25 mouse cellular contexts compared by ENCODE assay signal in genomic region chr6:34452963-34453770, GRCm38 (mm10). TPM values are rescaled to one million over a fixed set of nuclear protein-coding genes. Genes with fewer than 3 reads are reported as not detected.
DNase-seq lines count a peak whose midpoint lies in the region; ATAC-seq and TF ChIP-seq lines count a peak whose summit lies in the region.
"Had no signal": no experiment of that assay in that cellular context is flagged by ENCODE, and none has a peak within 500 bp of the region (broad histone marks: within the 10 kb centered on the region; RNA-seq: fewer than 3 reads in every experiment).

No protein-coding gene starts in this region.

- intact Hi-C loops in heart, postnatal 10 days (cut with DNase I): no loop called here
- intact Hi-C loops in heart, postnatal 25 days (cut with DNase I): no loop called here

- peak; percentile 28 to 41 for DNase-seq in heart, postnatal 10 days
- no peak for DNase-seq in heart, postnatal 25 days (ENCODE audit: low spot score)
- DNase-seq in lung, embryonic 14.5 days: peak; percentile 16
- DNase-seq in lung, adult 2 months: no peak
- peak; percentile 23 to 53 for DNase-seq in lung, postnatal 4 days
- DNase-seq in testis, postnatal 10 days (ENCODE audit: low spot score): no peak
- DNase-seq: B cell, adult 2 months; cerebellum, adult 8-10 months; gastrocnemius, postnatal 36 days; kidney, adult 8-10 months; liver, embryonic 13.5 days; right cerebral cortex, postnatal 25 days; thymus, adult 2 months had no signal

- H3K9me3 ChIP-seq in lung, embryonic 14.5 days (ENCODE audit: low read depth, low read length): no peaks in the 10 kb centered on the region
- H3K9me3 ChIP-seq: heart, embryonic 12.5 days; limb, embryonic 12.5 days; liver, embryonic 13.5 days; midbrain, embryonic 13.5 days; neural tube, embryonic 15.5 days had no signal

- H3K4me3 ChIP-seq in lung, embryonic 14.5 days (ENCODE audit: low read depth, low read length): no peak overlapping the region
- H3K4me3 ChIP-seq in lung, adult 2 months (replicated peaks; ENCODE audit: extremely low read depth, low read depth, low read length): no peak overlapping the region
- H3K4me3 ChIP-seq in embryonic fibroblast, embryonic 13.5 days (ENCODE audit: insufficient read depth, low read length): no peak overlapping the region
- H3K4me3 ChIP-seq: heart, embryonic 12.5 days; limb, embryonic 12.5 days; liver, embryonic 13.5 days; midbrain, embryonic 13.5 days; neural tube, embryonic 15.5 days had no signal

- no peak overlapping the region for H3K27ac ChIP-seq in lung, embryonic 14.5 days (ENCODE audit: low read depth)
- peak overlapping the region; percentile 63 for H3K27ac ChIP-seq in embryonic fibroblast, embryonic 13.5 days (ENCODE audit: insufficient read depth, low read length)
- H3K27ac ChIP-seq: hindbrain, postnatal 0 days; limb, embryonic 12.5 days; liver, embryonic 13.5 days; midbrain, embryonic 13.5 days; neural tube, embryonic 15.5 days had no signal

- no peaks in the 10 kb centered on the region for H3K27me3 ChIP-seq in lung, embryonic 14.5 days (ENCODE audit: insufficient read depth, low read length)
- H3K27me3 ChIP-seq: heart, embryonic 12.5 days; limb, embryonic 12.5 days; midbrain, embryonic 13.5 days; neural tube, embryonic 15.5 days had no signal

- no peak for TF ChIP-seq CTCF in lung, embryonic 14.5 days (IDR thresholded peaks at IDR 0.05; ENCODE audit: low read depth)
- TF ChIP-seq CTCF in lung, adult 2 months (IDR thresholded peaks at IDR 0.05; ENCODE audit: insufficient read depth, low read length): no peak
- TF ChIP-seq CTCF in embryonic fibroblast, embryonic 13.5 days (IDR thresholded peaks at IDR 0.05; ENCODE audit: borderline replicate concordance, insufficient read depth, low read length): no peak

- H3K36me3 ChIP-seq in lung, embryonic 14.5 days (ENCODE audit: insufficient read depth): no peaks in the 10 kb centered on the region
- H3K36me3 ChIP-seq: heart, embryonic 12.5 days; limb, embryonic 12.5 days; liver, embryonic 13.5 days; midbrain, embryonic 13.5 days; neural tube, embryonic 15.5 days had no signal

- no peaks in the 10 kb centered on the region for H3K4me1 ChIP-seq in lung, embryonic 14.5 days (ENCODE audit: insufficient read depth)
- H3K4me1 ChIP-seq in lung, adult 2 months (ENCODE audit: control insufficient read depth, insufficient read depth, low read length): peaks cover 7% of the 10 kb centered on the region
- H3K4me1 ChIP-seq in embryonic fibroblast, embryonic 13.5 days (ENCODE audit: control insufficient read depth, insufficient read depth, low read length): peaks cover 10% of the 10 kb centered on the region; the same call in 1 of the 2 replicates
- H3K4me1 ChIP-seq: heart, embryonic 12.5 days; limb, embryonic 12.5 days; midbrain, embryonic 13.5 days; neural tube, embryonic 15.5 days had no signal

- WGBS in lung, embryonic 14.5 days: 42% methylated on average over 7 of the region's 7 CpGs
- WGBS in lung, adult 2 months: 25% methylated on average over 7 of the region's 7 CpGs

- H3K9ac ChIP-seq in lung, embryonic 14.5 days: no peak overlapping the region
- H3K9ac ChIP-seq: heart, embryonic 12.5 days; limb, embryonic 12.5 days; liver, embryonic 13.5 days; midbrain, embryonic 13.5 days; neural tube, embryonic 15.5 days had no signal

- ATAC-seq in lung, embryonic 14.5 days (ENCODE audit: insufficient read depth): peak; percentile 49
- ATAC-seq: forebrain, embryonic 16.5 days; hindbrain, postnatal 0 days; midbrain, embryonic 13.5 days had no signal

- H3K4me2 ChIP-seq in lung, embryonic 14.5 days: no peak overlapping the region
- H3K4me2 ChIP-seq: heart, embryonic 12.5 days; limb, embryonic 12.5 days; liver, embryonic 13.5 days; midbrain, embryonic 13.5 days; neural tube, embryonic 15.5 days had no signal

- TF ChIP-seq POLR2A in lung, adult 2 months (IDR thresholded peaks at IDR 0.05; ENCODE audit: borderline replicate concordance, extremely low read depth, low read depth, low read length): no peak
- no peak for TF ChIP-seq POLR2A in embryonic fibroblast, embryonic 13.5 days (IDR thresholded peaks at IDR 0.05; ENCODE audit: low read depth, low read length)

RNA-seq across cellular contexts. Expression of gene Bpgm, which starts 22.8 kb away (rescaled TPM):
- 10 to 100 TPM; 49.0 to 74.4 TPM for total RNA-seq in heart, postnatal 10 days (2021)
- 100 to 1,000 TPM in 1 of 2 experiments, 10 to 100 TPM in 1; 63.5 to 103 TPM for total RNA-seq in heart, postnatal 25 days (2021)
- 51.3 and 52.6 TPM in 2 replicates for polyA plus RNA-seq in lung, embryonic 14.5 days (2014; fragmentation: Nextera tagmentation; extraction: Ambion mirVana)
- 17.6 and 23.2 TPM in 2 replicates for polyA plus RNA-seq in lung, adult 2 months (2012; rRNA removed)
- 36.7 and 40.9 TPM in 2 replicates for polyA plus RNA-seq in embryonic fibroblast, embryonic 13.5 days (2011; ENCODE audit: insufficient read length, low read depth, missing spikeins)

RNA-seq across cellular contexts. Expression of gene Akr1b7, which starts 41.0 kb away (rescaled TPM):
- total RNA-seq in heart, postnatal 10 days (2021): not detected
- not detected for total RNA-seq in heart, postnatal 25 days (2021)
- 0.15 TPM in 1 of 2 replicates, not detected in the other for polyA plus RNA-seq in lung, embryonic 14.5 days (2014; fragmentation: Nextera tagmentation; extraction: Ambion mirVana)
- polyA plus RNA-seq in lung, adult 2 months (2012; rRNA removed): 0.40 and 0.73 TPM in 2 replicates
- polyA plus RNA-seq in embryonic fibroblast, embryonic 13.5 days (2011; ENCODE audit: insufficient read length, low read depth, missing spikeins): not detected in 2 replicates
- total RNA-seq: gastrocnemius, postnatal 36 days; hematopoietic stem cell, adult 5-6 weeks; hindbrain, postnatal 0 days; layer of hippocampus, postnatal 10 days; left cerebral cortex, postnatal 10 days had no signal
- polyA plus RNA-seq: embryonic facial prominence, embryonic 11.5 days; forebrain, embryonic 16.5 days; hindbrain, postnatal 0 days; limb, embryonic 12.5 days; midbrain, embryonic 13.5 days; stomach, embryonic 14.5 days had no signal

Comparison
In these comparisons a context has a peak if more than half of its experiments do, and no peak if none do; other contexts are left out.
1. DNase-seq: peak in heart, postnatal 10 days (2 of 2), lung, embryonic 14.5 days (single experiment) and lung, postnatal 4 days (2 of 2); none in heart, postnatal 25 days (single experiment), lung, adult 2 months (single experiment) and testis, postnatal 10 days (single experiment).